Comparison of ENCODE assay signal across 13 mouse cellular contexts in the genomic region with DNA sequence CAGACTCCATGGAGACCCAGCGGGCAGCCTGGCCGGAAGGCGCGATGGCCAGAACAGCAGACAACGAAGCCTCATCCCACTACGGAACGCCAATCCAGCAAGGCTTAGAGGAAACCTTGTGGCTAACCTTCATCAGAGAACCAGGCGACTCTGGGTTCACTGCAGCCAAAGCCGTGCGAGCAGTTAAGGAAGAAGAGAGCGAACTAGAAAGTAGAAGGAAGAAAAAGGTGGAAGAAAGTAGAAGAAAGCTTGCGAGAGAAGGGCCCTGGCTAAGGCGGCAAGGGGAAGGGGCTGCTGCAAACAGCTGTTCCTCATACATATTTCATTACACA. TPM values are rescaled to one million over a fixed set of nuclear protein-coding genes. Genes with fewer than 3 reads are reported as not detected.
DNase-seq lines count a peak whose midpoint lies in the region; ATAC-seq and TF ChIP-seq lines count a peak whose summit lies in the region.
"Had no signal": no experiment of that assay in that cellular context is flagged by ENCODE, and none has a peak within 500 bp of the region (broad histone marks: within the 10 kb centered on the region; RNA-seq: fewer than 3 reads in every experiment).

No protein-coding gene starts in this region.

- H3K9ac ChIP-seq in heart, embryonic 15.5 days = no peak overlapping the region
- H3K9ac ChIP-seq in stomach, embryonic 15.5 days = no peak overlapping the region
- no peak overlapping the region for H3K9ac ChIP-seq in stomach, postnatal 0 days (ENCODE audit: low read length)
- H3K9ac ChIP-seq in neural tube, embryonic 13.5 days = no peak overlapping the region
- H3K9ac ChIP-seq: lung, embryonic 15.5 days had no signal

- no peaks in the 10 kb centered on the region for H3K36me3 ChIP-seq in heart, embryonic 15.5 days
- no peaks in the 10 kb centered on the region for H3K36me3 ChIP-seq in stomach, embryonic 15.5 days
- H3K36me3 ChIP-seq in stomach, postnatal 0 days (ENCODE audit: control insufficient read depth, insufficient read depth, low read length) = no peaks in the 10 kb centered on the region
- no peaks in the 10 kb centered on the region for H3K36me3 ChIP-seq in limb, embryonic 10.5 days
- no peaks in the 10 kb centered on the region for H3K36me3 ChIP-seq in neural tube, embryonic 13.5 days
- H3K36me3 ChIP-seq: lung, embryonic 15.5 days had no signal

- DNase-seq in heart, adult 9 months (ENCODE audit: low spot score in 2 of 2) = no peak
- no peak for DNase-seq in stomach, postnatal 0 days (ENCODE audit: low spot score)
- DNase-seq in limb, embryonic 10.5 days (ENCODE audit: low spot score) = no peak
- DNase-seq in thymus, postnatal 10 days (ENCODE audit: low spot score in 2 of 2) = no peak
- no peak for DNase-seq in urinary bladder, postnatal 36 days (ENCODE audit: low spot score in 2 of 2)
- DNase-seq: adrenal gland, adult 2 months; heart, adult 11 months; kidney, adult 8-10 months had no signal

- ATAC-seq in heart, embryonic 15.5 days (replicated peaks; ENCODE audit: insufficient number of reproducible peaks, insufficient read depth, low FRiP score, low read depth) = no peak
- ATAC-seq in stomach, embryonic 15.5 days (ENCODE audit: insufficient read depth, low FRiP score, low read depth) = no peak
- ATAC-seq in stomach, postnatal 0 days (ENCODE audit: low FRiP score, low TSS enrichment) = no peak
- ATAC-seq in neural tube, embryonic 13.5 days (ENCODE audit: low read depth) = peak; percentile 15; the same call in 1 of the 2 replicates
- ATAC-seq: Patski had no signal

- peak overlapping the region; percentile 17; the same call in 1 of the 2 replicates for H3K4me2 ChIP-seq in heart, embryonic 15.5 days
- H3K4me2 ChIP-seq in stomach, embryonic 15.5 days = peak overlapping the region; percentile 2; the same call in 1 of the 2 replicates
- H3K4me2 ChIP-seq in stomach, postnatal 0 days (replicated peaks; ENCODE audit: low read depth) = no peak overlapping the region
- H3K4me2 ChIP-seq in neural tube, embryonic 13.5 days = no peak overlapping the region
- H3K4me2 ChIP-seq: lung, embryonic 15.5 days had no signal

- H3K4me1 ChIP-seq in heart, embryonic 15.5 days (replicated peaks) = peaks cover 7% of the 10 kb centered on the region
- H3K4me1 ChIP-seq in stomach, embryonic 15.5 days = 0 out of 2 replicates have a peak, but pooled peaks cover 3% of the 10 kb centered on the region
- H3K4me1 ChIP-seq in stomach, postnatal 0 days (replicated peaks; ENCODE audit: control insufficient read depth, insufficient read depth) = no peaks in the 10 kb centered on the region
- H3K4me1 ChIP-seq in limb, embryonic 10.5 days = peaks cover 19% of the 10 kb centered on the region
- H3K4me1 ChIP-seq in neural tube, embryonic 13.5 days (replicated peaks) = peaks cover 10% of the 10 kb centered on the region
- H3K4me1 ChIP-seq: lung, embryonic 15.5 days had no signal

- no peak for TF ChIP-seq EP300 in stomach, postnatal 0 days (optimal IDR thresholded peaks at IDR 0.05)

- no peaks in the 10 kb centered on the region for H3K9me3 ChIP-seq in heart, embryonic 15.5 days (replicated peaks)
- no peaks in the 10 kb centered on the region for H3K9me3 ChIP-seq in stomach, embryonic 15.5 days
- H3K9me3 ChIP-seq in stomach, postnatal 0 days (ENCODE audit: control insufficient read depth, low read length) = no peaks in the 10 kb centered on the region
- no peaks in the 10 kb centered on the region for H3K9me3 ChIP-seq in limb, embryonic 10.5 days (replicated peaks)
- no peaks in the 10 kb centered on the region for H3K9me3 ChIP-seq in neural tube, embryonic 13.5 days
- H3K9me3 ChIP-seq: lung, embryonic 15.5 days had no signal

- no peak for TF ChIP-seq CTCF in stomach, postnatal 0 days (IDR thresholded peaks at IDR 0.05; ENCODE audit: low read depth)

- under 1% methylated on average over 13 of the region's 13 CpGs for WGBS in heart, embryonic 15.5 days
- under 1% methylated on average over 13 of the region's 13 CpGs for WGBS in stomach, embryonic 15.5 days
- WGBS in stomach, postnatal 0 days = 0% methylated on average over 13 of the region's 13 CpGs
- 0% methylated on average over 13 of the region's 13 CpGs for WGBS in limb, embryonic 10.5 days
- under 1% methylated on average over 13 of the region's 13 CpGs for WGBS in neural tube, embryonic 13.5 days

- no peak overlapping the region; the same call in 1 of the 2 replicates for H3K4me3 ChIP-seq in heart, embryonic 15.5 days
- H3K4me3 ChIP-seq in stomach, embryonic 15.5 days (replicated peaks) = no peak overlapping the region
- no peak overlapping the region for H3K4me3 ChIP-seq in stomach, postnatal 0 days (ENCODE audit: low read depth, low read length)
- H3K4me3 ChIP-seq in limb, embryonic 10.5 days = peak overlapping the region; percentile 25; the same call in 1 of the 2 replicates
- no peak overlapping the region for H3K4me3 ChIP-seq in neural tube, embryonic 13.5 days
- H3K4me3 ChIP-seq: lung, embryonic 15.5 days had no signal

- peaks cover 91% of the 10 kb centered on the region for H3K27me3 ChIP-seq in heart, embryonic 15.5 days
- H3K27me3 ChIP-seq in stomach, embryonic 15.5 days (replicated peaks) = peaks cover 86% of the 10 kb centered on the region
- H3K27me3 ChIP-seq in stomach, postnatal 0 days (ENCODE audit: control insufficient read depth, insufficient read depth, low read length) = peaks cover 53% of the 10 kb centered on the region
- peaks cover 100% of the 10 kb centered on the region for H3K27me3 ChIP-seq in limb, embryonic 10.5 days (ENCODE audit: low read depth, poor library complexity, severe bottlenecking)
- peaks cover 93% of the 10 kb centered on the region for H3K27me3 ChIP-seq in neural tube, embryonic 13.5 days

- no peak overlapping the region for H3K27ac ChIP-seq in heart, embryonic 15.5 days
- no peak overlapping the region for H3K27ac ChIP-seq in stomach, embryonic 15.5 days
- H3K27ac ChIP-seq in stomach, postnatal 0 days (replicated peaks) = no peak overlapping the region
- H3K27ac ChIP-seq in limb, embryonic 10.5 days = no peak overlapping the region
- no peak overlapping the region for H3K27ac ChIP-seq in neural tube, embryonic 13.5 days (replicated peaks)
- H3K27ac ChIP-seq: lung, embryonic 15.5 days had no signal

RNA-seq across cellular contexts. Expression of gene Six3, which starts 4.3 kb away (rescaled TPM):
- polyA plus RNA-seq in heart, embryonic 15.5 days (2015; fragmentation: Nextera tagmentation; extraction: Ambion mirVana) = not detected in 2 replicates
- not detected in 2 replicates for polyA plus RNA-seq in stomach, embryonic 15.5 days (2015; fragmentation: Nextera tagmentation; extraction: Ambion mirVana)
- polyA plus RNA-seq in stomach, postnatal 0 days (2015; fragmentation: Nextera tagmentation; extraction: Ambion mirVana) = not detected in 2 replicates
- not detected in 2 replicates for polyA plus RNA-seq in limb, embryonic 10.5 days (2016; fragmentation: Nextera tagmentation; extraction: Ambion mirVana)
- polyA plus RNA-seq in neural tube, embryonic 13.5 days (2015; fragmentation: Nextera tagmentation; extraction: Ambion mirVana) = 0.28 TPM in 1 of 2 replicates, not detected in the other
- polyA plus RNA-seq: adrenal gland, adult 2 months; lung, embryonic 15.5 days had no signal

Comparison
In these comparisons a context has a peak if more than half of its experiments do, and no peak if none do; other contexts are left out.
1. H3K4me2 ChIP-seq: peak in heart, embryonic 15.5 days (single experiment) and stomach, embryonic 15.5 days (single experiment); none in stomach, postnatal 0 days (single experiment) and neural tube, embryonic 13.5 days (single experiment).